Mouse (Mus musculus): Measurements from ENCODE around the gene Spta1. TPM values are rescaled to one million over a fixed set of nuclear protein-coding genes. Genes with fewer than 3 reads are reported as not detected.

Spta1 gene
- polyA plus RNA-seq (2017; shearing (Covaris generic)) = under 1 TPM; 0.07 to 0.23 TPM

DNA sequence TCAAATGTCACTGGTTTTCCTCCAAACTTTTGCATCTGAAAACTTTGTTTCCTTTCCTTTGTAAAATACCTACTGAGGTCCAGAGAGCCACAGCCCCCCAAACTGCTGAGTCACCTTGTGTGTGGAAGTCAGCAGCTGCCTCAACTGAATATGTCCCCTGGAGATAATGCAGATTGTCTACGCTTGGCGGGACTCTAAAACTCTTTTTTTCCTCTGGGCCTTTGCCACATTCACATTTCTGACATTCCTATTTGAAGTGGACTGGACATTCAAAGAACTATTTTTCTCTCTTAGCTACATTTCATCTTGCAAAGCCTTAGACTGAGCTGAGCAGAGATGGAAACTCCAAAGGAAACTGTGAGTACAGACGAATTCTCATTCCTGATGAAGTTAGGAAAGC lies at the start of gene Spta1:
TSS of gene Spta1 (plus strand) at position 172 of the 400 bp plus-strand sequence.

DNA sequence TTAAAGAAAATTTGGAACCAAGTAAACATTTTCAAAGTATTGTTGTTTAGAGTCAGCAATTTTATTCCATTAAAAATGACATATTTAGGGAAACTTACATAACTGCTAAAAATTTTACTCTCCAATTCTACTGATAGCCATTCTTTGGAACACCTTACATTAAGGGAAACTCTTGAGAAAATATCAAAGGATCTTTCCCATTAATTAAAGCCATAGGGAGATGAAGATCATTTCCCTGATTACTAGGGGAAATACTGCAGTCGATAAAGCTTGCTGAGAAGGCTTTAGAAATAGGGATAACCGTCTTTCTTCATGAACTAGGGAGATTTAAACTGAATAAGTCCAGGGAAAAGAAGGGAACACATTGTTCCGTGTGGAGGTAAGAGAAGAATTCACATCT lies 41.4 kb upstream of the Spta1 start, which contains the start of gene Olfr424:
TSS of gene Olfr424 (plus strand) at position 301 of the 400 bp plus-strand sequence.

GRCm38 (mm10) chr1:174155333-174155732 lies 17.2 kb upstream of the Spta1 start, which contains the start of gene Olfr420:
Gene Olfr420, plus strand, starts transcription at chr1:174155633.

GRCm38 (mm10) chr1:174251961-174252360 lies 79.4 kb downstream of the Spta1 start, which contains the start of gene Olfr419:
Gene Olfr419, minus strand, starts transcription at chr1:174252061.

Other genes starting within 250 kb of the Spta1 start
- 100 to 1,000 TPM; 354 to 399 TPM for gene Mndal, start 230.3 kb upstream of the Spta1 start, polyA plus RNA-seq (2017; shearing (Covaris generic))
- gene Ifi203, start 230.1 kb upstream of the Spta1 start, polyA plus RNA-seq (2017; shearing (Covaris generic)) = 100 to 1,000 TPM; 293 to 314 TPM
- not detected for gene Ifi202b, start 190.0 kb upstream of the Spta1 start, polyA plus RNA-seq (2017; shearing (Covaris generic))
- gene Ifi205, start 141.0 kb upstream of the Spta1 start, polyA plus RNA-seq (2017; shearing (Covaris generic)) = under 1 TPM in 1 of 2 experiments, not detected in 1; 0.11 TPM
- gene Olfr433, start 132.1 kb upstream of the Spta1 start, polyA plus RNA-seq (2017; shearing (Covaris generic)) = under 1 TPM; 0.13 to 0.55 TPM
- under 1 TPM in 1 of 2 experiments, not detected in 1; 0.40 TPM for gene Olfr432, start 123.6 kb upstream of the Spta1 start, polyA plus RNA-seq (2017; shearing (Covaris generic))
- not detected for gene Olfr430, start 106.2 kb upstream of the Spta1 start, polyA plus RNA-seq (2017; shearing (Covaris generic))
- gene Olfr429, start 88.4 kb upstream of the Spta1 start, polyA plus RNA-seq (2017; shearing (Covaris generic)) = not detected
- gene Olfr427, start 75.9 kb upstream of the Spta1 start, polyA plus RNA-seq (2017; shearing (Covaris generic)) = under 1 TPM in 1 of 2 experiments, not detected in 1; 0.40 TPM
- gene Olfr231, start 51.6 kb upstream of the Spta1 start, polyA plus RNA-seq (2017; shearing (Covaris generic)) = not detected
- under 1 TPM; 0.12 to 0.50 TPM for gene Olfr424, start 41.3 kb upstream of the Spta1 start, polyA plus RNA-seq (2017; shearing (Covaris generic))
- not detected for gene Olfr420, start 17.1 kb upstream of the Spta1 start, polyA plus RNA-seq (2017; shearing (Covaris generic))
- gene Olfr419, start 79.3 kb downstream of the Spta1 start, polyA plus RNA-seq (2017; shearing (Covaris generic)) = not detected
- gene Mptx1, start 157.7 kb downstream of the Spta1 start, polyA plus RNA-seq (2017; shearing (Covaris generic)) = under 1 TPM in 1 of 2 experiments, not detected in 1; 0.20 TPM
- gene Olfr417, start 192.3 kb downstream of the Spta1 start, polyA plus RNA-seq (2017; shearing (Covaris generic)) = not detected
- not detected for gene Olfr248, start 218.3 kb downstream of the Spta1 start, polyA plus RNA-seq (2017; shearing (Covaris generic))